Mouse (Mus musculus) naive thymus-derived CD4-positive, alpha-beta T cell, adult 2 months (primary cell): ENCODE measurements around the gene Tnfrsf9.
A peak's percentile ranks its signal among the peaks of the same experiment; 100 is the strongest.
"Not testable (repeated sequence)": the region's sequence is repeated elsewhere in the genome, so short reads cannot be mapped to it uniquely, and the experiment has no call there.

Experiments used
- DNase-seq: peaks from one replicate; pipeline ENCODE4 v3.0.0-alpha.2; 2011; ENCODE audit warnings: low read depth

The Tnfrsf9 gene

DNA sequence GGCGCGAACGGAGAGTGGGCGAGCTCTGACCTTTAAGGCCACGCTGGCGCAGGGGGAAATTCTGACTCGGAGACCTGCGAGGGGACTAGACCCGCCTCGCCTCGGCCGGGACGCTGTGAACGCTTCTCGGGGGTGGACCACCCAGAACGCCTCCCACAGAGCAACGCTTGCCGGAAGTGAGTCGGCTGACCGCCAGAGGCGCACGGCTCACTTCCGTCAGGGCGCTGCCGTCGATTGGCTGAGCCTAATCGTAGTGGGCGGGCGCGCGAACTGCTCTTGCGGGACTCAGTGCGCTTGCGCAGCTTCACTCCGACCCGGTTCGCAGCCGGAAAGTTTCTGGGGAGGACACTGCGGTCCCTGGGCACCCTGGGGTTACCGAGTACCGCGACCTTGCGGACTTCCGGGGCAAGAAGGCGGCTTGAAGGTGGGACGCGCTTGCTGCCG, at the start of gene Tnfrsf9, which contains the start of gene Park7:
Gene Tnfrsf9 (plus strand): TSS at position 273 of the 444 bp plus-strand sequence.
Gene Park7 (minus strand): TSS at position 148 of the 444 bp plus-strand sequence.
- DNase-seq: peak; percentile 97

DNA sequence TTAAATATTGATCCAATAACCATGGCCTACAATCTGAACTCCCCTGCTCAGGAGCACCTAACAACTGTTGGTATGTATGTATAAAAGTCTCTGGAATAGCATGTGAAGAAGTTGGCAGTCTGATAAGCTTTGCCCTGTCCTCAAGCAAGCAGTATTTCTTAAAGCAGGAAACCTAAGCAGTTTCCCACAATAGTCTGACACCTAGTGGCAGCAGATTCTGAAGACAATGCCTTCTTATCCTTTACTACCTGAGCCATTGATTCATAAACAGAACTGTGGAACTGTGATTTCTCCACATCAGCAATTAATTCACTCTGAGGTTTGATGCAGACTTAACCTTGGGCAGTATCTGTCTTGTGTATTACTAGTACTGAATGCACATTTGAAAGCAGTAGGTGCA, 49.0 kb upstream of the Tnfrsf9 start:
- DNase-seq: peak; percentile 60

DNA sequence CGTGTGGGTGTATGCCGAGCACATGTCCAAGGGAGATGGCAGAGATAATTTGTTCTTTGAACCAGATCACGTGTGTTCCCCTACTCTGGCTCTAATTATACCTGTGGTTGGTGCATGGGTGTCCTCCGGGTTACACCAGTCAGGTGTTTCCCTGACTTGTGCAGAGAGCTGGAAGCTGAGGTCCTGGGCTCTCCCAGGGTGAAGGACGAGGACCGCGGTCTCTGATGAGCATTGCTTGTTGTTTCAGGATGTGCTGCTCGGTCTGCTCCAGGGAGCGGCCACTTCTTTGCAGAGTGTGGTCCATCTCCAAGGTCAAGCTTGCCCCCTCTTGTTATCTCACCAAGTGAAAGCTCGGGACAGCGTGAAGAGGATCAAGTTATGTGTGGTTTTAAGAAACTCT, 48.3 kb upstream of the Tnfrsf9 start:
- no peak for DNase-seq

DNA sequence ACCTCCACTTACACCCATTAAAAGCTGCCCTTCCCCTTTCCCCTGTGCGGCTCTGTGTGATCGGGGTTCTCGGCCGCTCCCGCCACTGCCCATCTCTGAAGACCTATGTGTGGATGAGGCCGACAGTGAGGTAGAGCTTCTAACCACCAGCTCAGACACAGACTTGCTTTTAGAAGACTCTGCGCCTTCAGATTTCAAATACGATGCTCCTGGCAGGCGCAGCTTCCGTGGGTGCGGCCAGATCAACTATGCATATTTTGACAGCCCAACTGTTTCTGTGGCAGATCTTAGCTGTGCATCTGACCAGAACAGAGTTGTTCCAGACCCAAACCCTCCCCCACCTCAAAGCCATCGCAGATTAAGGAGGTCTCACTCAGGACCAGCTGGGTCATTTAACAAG, 47.9 kb upstream of the Tnfrsf9 start:
- no peak for DNase-seq

DNA sequence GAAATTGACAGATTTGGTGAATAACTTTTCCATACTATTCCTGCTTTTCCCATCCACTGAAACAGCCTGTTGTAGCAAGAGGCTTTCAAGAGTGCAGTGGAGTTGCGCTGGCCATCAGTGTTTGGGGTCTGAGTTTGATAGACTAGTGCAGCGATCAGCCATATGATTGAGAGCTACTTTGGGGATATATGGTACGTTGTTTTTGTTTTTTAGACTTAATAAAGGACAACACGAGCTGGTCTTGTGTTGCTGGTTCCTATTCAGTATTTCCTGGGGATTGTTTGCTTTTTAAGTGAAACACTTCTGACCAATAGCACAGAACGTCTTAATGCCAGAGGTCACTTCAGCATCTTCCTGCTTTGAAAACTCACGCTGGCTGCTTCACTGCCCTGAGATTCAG, 46.2 kb upstream of the Tnfrsf9 start:
- no peak for DNase-seq

DNA sequence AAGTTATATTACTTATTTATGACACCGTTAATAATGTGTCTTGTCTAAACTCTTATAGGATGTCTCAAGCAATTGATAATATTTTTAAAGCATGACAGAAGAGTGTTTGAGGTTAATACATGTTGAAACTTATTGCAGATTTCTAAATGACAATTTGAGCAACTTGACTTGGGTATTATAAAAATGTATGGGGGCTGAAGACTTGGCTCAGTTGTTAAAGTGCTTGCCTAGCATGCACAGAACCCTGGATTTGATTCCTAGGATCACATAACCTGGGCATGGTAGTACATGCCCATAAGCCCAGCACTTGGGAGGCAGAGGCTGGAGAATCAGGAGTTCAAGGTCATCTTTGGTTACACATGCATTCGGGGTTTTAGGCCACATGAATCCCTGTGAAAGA, 45.5 kb upstream of the Tnfrsf9 start:
- DNase-seq: no peak

DNA sequence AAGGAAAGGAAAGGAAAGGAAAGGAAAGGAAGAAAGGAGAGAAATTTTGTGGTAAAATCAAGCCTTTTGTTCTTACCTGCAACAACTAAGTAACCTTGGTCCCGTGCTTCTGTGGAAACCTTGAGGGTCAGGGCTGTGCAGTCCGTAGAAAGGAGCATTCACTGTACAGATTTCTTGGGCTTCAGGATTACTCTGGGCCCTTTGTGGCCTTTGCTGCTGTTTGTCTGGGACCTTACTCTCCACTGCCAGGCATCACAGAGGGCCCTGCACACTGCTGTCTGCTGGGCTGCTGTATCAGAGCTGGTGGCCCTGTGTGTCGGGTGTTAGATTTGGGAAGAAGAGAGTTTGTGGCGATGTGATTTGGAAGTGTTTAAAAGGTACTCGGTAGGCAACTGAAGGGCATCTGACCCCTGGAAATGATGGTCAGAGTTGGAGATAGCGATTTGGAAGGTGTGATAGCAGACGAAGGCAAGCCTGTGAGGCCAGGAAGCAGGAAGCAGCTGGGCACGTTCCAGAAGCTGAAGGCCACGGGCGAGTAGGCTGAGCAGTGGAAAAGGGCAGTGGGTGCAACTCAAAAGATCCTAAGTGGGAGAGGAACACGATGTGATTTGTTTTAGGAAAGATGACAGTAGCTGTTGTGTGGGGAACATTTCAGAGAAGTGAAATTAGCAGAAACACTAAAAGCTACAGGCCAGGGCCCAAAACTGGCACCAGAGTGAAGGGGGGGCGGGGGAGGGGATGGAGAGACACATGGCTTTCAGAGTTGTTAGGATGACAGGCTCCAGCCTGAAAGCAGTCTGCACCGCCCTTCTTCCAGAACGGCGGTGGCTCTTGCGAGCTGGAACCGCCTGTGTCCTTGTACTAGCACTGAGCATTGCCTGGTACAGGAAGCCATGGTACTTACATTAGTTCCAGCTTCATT, 44.8 kb upstream of the Tnfrsf9 start:
- no peak for DNase-seq

DNA sequence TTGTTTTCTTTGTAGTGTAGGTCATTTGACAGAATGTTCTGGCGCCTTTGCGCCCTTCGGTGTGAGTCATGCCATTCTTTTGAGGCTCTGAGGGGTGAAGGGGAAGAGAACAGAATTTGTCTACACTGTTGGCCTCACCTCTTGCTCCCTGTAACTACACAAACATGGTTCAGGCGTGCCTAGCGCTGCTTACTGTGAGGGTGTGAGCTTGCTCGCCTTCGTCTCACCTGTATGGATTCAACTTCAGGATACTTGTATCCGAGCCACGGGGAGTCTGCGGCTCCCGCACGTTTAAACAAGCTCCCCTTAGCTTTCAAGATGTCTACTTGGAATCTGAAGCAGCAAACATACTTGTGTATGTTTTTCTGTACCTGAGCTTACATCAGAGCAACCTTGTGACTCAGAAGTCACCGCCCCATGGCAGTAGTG, 43.4 kb upstream of the Tnfrsf9 start:
- DNase-seq: no peak

DNA sequence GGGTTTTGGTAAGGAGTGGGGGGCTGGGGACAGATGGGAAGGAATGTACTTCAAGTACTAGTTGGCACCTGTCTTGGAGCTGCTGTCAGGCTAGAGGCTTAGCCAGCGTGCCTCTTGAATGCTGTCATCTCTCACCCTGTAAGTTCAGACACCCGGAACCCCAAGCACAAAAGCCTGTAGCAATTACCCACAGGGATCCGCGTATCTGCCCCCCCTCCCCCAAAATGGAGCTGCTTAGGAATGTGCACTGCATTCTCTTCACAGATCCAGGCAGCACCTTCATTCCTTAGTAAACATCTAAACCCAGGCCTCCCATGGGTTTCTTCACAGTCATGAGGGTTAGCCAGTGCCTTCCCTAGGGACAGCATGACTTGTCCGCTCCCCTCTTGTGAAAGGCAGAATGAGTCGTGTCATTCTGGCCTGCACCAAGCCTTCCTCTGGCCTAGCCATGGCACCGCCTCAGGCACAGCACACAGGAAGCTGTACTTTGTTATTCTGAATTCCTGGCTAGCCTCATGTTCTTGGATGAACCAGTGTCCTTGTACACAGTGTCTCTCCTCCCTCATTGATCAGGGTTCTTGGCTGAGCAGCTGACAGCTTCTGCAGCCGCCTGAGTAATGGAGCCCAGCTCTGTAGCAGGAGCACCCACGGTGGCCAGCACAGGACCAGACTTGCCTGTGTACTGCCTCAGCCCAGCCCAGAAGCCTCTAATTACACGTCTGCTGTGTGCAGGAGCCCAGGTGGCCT, 42.8 kb upstream of the Tnfrsf9 start:
- no peak for DNase-seq

DNA sequence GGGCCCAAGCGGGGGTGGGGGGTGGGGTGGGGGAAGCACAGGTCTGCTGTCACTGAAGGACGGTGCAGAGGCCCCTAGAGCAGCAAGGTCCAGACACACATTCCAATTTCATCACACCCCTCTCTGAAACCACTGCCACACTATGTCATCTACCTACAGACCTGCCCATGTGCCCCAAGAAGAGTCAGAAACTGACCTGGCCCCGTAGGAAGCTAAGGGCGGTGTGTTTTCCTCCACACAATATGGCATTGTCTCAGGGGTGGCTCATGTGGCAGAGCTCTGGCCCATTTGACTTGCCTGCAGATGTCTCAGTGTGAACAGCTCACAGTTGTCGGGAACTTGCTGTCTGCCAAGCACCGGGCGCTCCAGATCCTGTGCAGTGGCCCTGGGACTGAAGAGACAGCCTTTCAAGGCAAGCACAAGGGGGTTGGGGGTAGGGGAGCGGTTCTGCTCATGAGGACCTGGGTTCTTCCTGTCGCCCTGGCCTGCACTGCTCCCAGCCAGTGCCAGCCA, 42.2 kb upstream of the Tnfrsf9 start:
- DNase-seq: no peak

DNA sequence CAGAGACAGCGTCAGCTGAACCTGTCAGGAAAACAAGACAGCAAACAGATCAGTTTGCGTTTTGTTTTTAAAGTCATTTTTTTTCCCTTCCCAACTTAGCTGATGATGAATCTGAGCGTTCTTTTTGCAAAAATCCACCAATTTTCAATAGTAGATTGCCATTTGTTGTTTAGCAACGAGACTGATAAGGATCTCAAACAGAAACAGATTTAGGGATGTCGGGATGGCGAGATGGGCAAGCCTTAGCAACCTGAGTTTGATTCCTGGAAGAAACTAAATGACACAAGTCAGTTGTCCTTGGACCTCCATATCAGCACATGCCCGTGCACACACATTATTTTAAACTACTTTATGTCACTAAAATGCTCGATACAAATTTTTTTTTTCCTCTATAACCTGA, 41.7 kb upstream of the Tnfrsf9 start:
- DNase-seq: no peak

DNA sequence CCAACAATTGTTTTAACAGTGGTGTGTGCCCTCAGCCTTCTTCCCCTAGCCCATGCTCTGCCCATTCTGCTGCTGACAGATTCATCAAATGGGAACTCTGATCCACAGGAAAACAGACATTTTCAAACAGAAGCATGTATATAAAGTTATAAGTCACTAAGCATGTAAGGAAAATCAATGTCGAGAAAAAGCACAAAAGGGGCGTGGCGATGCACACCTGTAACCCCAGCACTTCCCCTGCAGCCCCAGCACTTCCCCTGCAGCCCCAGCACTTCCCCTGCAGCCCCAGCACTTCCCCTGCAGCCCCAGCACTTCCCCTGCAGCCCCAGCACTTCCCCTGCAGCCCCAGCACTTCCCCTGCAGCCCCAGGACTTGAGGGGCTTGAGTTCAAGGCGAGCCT, 39.9 kb upstream of the Tnfrsf9 start:
- not testable (repeated sequence) for DNase-seq

DNA sequence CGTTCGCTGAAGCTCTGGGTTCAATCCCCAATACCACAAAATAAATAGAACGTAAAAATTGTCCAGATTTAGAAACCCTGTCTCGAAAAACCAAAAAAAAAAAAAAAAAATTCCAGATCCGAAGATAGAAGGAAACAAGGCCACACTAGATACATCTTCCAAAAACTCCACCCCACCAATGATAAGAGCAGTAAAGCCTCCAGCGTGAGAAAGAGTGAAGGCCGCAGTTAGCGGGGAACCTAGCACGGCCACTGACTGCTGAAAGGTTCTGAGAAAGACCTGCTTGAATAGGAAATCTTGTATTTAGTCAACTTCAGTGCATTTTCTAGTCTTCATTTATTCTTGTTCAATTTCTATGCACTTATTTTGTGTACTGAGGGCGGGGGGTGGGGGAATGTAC, 39.0 kb upstream of the Tnfrsf9 start:
- no peak for DNase-seq

DNA sequence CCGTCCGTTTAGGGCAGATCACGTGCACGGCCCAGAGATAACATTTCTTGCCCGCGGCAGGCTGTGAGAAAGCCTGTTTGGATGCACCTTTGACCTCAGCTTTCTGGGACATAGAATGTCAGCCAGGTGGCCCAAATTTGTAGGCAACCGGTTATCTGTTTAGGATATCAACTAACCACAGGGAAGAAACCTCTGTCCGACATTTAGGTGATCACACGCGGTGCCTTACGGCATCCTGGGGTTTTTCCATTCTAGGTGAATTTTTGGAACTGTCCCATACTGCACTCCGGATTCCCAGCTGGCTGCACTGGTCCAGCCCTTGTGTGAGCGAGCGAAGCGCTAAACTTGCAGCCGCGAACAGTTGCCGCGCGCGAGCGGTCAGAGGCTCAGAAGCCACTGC, 34.7 kb upstream of the Tnfrsf9 start:
- DNase-seq: no peak

DNA sequence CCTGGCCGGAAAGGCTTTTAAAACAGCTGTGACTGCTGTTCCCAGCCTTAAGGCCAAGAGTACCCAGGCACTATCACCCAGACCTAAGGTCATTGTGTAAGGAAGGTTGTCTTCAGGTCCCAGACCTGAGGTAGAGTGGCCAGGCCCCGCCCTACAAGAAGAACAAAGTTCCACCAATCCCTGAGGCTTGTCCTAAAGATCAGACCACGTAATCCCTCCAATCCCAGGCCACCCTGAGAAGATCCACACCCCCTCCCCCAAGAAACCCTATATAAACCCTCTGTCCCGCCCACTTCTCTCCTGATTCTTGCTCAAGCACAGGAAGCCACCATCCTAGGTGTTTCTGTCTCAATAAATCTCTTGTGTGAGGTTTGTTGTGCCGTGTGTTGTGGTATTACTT, 34.0 kb upstream of the Tnfrsf9 start:
- no peak for DNase-seq

DNA sequence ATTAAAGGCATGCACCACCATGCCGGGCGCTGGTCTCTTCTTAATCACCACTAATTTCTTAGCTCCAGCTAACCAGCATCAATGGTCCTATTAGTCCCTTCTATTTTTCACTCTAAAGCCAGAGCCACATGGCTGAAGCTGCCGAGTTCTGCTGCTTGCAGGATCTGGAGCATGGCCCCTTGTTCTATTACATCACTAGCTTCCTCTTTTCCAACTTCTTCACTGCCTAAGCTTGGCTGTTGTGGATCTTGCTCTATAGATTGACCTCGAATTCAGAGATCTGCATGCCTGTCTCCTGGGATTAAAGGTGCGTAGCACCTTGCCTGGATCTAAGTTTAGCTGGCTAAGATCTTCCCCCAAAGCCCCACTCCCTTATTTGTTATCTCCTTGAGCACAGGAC, 31.7 kb upstream of the Tnfrsf9 start:
- DNase-seq: no peak

DNA sequence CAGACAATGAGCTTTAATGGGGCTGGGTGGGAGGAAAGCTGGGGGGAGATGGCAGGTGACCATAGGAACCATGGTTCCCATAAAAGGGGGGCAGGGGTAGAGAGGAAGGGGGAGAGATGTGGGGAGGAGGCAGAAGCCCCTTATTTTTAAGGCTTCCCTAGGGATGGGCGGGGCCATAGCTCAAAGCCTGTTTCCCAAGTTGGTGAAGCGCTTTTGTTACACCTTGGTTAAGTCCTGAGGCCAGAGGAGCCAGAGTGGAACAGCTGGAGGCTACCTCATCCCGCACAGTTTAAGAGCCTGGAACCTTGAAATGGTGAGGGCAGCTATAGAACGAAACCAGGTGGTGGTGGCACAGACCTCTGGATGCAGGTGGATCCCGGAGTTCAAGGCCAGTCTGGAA, 26.5 kb upstream of the Tnfrsf9 start:
- no peak for DNase-seq

DNA sequence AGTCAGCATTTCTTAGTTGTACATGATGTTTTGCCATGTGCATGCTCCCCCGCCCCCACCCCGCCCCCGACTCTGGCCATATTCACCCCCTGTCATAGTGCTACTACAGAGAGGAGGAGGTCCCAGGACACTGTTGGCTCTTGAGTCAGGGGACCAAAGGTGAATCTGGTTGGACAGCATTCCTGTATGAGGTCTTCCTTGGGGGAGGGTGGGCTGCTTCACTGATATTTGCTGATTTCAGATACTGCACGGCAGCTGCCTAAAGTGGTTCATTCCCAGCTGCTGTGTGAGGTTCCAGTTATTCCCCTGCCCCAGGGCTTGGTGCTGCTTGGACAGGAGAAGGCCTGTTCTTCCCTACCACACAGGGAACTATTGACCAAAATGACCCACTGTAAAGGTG, 25.9 kb upstream of the Tnfrsf9 start:
- no peak for DNase-seq

DNA sequence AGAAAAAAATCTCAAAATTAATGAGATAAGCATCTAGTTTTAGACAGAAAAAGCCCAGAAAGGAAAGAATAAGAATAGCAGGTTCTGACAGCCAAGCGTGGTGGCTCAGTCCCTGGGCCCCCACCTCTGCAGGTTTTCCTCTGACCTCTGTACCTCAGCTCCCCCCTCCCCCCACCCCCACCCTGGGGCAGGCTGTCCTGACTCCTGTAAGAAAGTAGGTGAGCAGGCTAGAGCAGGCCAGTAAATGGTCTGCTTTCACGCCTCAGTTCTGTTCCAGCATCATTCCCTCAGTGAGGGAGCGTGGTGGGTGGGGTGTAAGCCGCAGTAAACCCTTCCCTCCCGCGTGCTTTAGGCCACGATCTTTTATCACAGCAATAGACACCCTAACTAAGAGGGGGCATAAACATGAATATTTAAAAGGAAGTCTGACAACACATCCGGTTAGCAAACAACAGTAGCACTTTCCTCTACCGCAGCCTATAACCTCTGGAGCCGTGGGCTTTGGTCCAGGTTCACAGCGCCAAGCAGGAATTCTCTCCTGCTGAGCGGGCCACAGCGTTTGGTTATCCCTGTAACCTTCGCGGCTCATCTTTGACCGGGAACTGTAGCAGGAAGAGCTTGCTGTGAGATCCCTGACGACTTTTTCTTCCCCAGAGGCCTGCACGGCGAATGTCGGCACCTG, 24.9 kb upstream of the Tnfrsf9 start:
- DNase-seq: no peak

DNA sequence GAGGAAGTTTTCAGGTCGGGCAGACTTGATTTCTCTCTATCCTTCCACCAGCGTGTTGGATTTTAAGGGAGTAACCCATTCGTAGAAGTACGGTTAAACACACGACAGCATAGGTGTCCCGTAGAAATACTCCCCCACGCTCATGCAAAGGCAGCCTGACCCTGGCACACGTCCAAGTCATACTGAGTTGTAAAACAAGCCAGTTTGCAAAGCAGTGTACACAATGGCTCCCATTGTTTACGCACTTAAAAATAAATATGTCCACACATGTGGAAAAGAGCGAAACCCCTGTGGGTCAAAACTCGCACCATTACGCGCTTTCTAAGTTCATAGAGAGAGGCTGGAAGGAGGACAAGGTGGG, 24.4 kb upstream of the Tnfrsf9 start:
- no peak for DNase-seq

DNA sequence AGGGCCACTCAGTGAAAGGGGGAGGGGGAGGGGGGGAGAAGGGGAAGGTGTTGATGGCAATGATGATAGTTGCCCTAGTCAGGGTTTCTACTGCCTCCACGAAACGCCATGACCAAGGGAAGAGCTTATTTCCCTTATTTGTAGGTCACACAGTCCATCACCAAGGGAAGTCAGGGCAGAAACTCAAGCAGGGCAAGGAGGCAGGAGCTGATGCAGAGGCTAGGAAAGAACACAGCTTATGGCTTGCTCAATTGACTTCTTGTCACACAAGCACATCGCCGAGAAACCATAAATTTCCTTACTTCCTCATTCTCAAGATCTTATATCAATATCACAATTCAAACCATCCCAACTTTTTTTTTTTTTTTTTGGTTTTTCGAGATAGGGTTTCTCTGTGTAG, 23.1 kb upstream of the Tnfrsf9 start:
- DNase-seq: no peak

DNA sequence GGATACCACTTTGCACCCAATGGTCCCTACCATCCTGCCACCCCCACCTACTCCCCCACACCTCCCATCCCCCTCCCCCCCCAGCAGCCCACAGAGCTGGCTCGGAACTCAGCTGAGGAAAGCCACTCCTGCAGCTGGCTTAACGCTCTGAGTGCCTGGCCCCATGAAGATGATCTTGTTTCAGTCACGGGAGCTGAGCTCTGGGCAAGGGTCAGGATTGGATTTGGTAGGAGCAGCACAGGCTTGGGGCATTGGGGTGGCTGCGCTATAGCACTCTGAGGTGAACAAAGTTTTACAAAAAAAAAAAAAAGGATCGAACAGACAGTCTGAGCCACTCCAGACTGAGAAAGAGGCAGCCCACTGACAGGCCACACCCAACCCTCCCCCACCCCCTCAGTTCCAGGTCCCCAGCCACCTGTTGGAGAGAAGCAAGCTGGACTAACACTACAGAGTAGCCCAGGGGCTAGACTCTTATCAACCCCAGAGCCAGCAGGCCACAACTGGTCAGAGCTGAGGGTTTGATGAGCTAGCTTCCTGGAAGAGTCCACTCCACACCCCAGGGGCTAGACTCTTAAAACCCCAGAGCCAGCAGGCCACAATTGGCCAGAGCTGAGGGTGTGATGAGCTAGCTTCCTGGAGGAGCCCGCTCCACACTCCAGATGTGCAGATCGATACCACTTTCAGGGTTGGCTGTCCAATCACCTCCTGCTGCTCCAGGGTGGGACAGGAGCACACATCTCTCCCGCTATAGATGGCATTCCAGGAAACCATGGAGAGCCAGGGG, 19.5 kb upstream of the Tnfrsf9 start:
- no peak for DNase-seq
